Mouse (Mus musculus) midbrain, embryonic 14.5 days (tissue): ENCODE measurements at regions not wholly inside any gene's neighbourhood (a gene's known extent, or its start where the extent isn't known, plus 50 kb on each side); places are given as distances from the start of the nearest gene placed in this dataset.

ENCODE experiments used
- ATAC-seq: fragments of 200-750 bp; cut with Nextera tagmentation; 2 replicates; pipeline ENCODE4 v1.8.0; 2017; ENCODE audit warnings: moderate number of reproducible peaks, moderate library complexity; ENCODE audit not compliant: low FRiP score, low TSS enrichment
- DNase-seq: peaks from one replicate; pipeline ENCODE4 v3.0.0-alpha.2; 2015
- H3K27ac ChIP-seq: fragments of 300-500 bp; sonication (generic); replicated peaks from 2 replicates; pipeline ENCODE4 v1.5.1; 2014; ENCODE audit warnings: mild to moderate bottlenecking, low read depth, low read length, moderate library complexity
- H3K27me3 ChIP-seq: fragments of 300-500 bp; sonication (generic); 2 replicates; pipeline ENCODE4 v1.6.1; 2014; ENCODE audit warnings: low read length, control low read depth, mixed read lengths; ENCODE audit not compliant: control insufficient read depth, insufficient read depth
- H3K36me3 ChIP-seq: fragments of 300-500 bp; sonication (generic); 2 replicates; pipeline ENCODE4 v1.6.1; 2014; ENCODE audit warnings: low read length, control low read depth; ENCODE audit not compliant: control insufficient read depth, insufficient read depth
- H3K4me1 ChIP-seq: fragments of 300-500 bp; sonication (generic); 2 replicates; pipeline ENCODE4 v1.6.1; 2014; ENCODE audit warnings: mild to moderate bottlenecking, antibody characterized with exemption, low read length, control low read depth; ENCODE audit not compliant: control insufficient read depth, insufficient read depth
- H3K4me2 ChIP-seq: fragments of 300-500 bp; sonication (generic); 2 replicates; pipeline ENCODE4 v1.6.1; 2014; ENCODE audit warnings: mild to moderate bottlenecking, low read length, moderate library complexity
- H3K4me3 ChIP-seq: fragments of 300-500 bp; sonication (generic); replicated peaks from 2 replicates; pipeline ENCODE4 v1.5.1; 2014; ENCODE audit warnings: low read depth, low read length
- H3K9ac ChIP-seq: fragments of 300-500 bp; sonication (generic); replicated peaks from 2 replicates; pipeline ENCODE4 v1.6.1; 2014; ENCODE audit warnings: mild to moderate bottlenecking, low read length, moderate library complexity
- H3K9me3 ChIP-seq: fragments of 300-500 bp; sonication (generic); 2 replicates; pipeline ENCODE4 v1.6.1; 2016; ENCODE audit warnings: low read length, control low read depth, mixed read lengths; ENCODE audit not compliant: control insufficient read depth
- WGBS: fragments of 180-500 bp; shearing (Covaris S2); extraction: QIAGEN DNeasy Blood & Tissue Kit; methylation state at CpG from one replicate; pipeline ENCODE4 v1.1.7; 2014; 5-methylcytosine and 5-hydroxymethylcytosine counted together

GRCm38 (mm10) chr5:46830797-46831618 is 973.6 kb upstream of the Lcorl start:
- WGBS = 10% methylated on average over 9 of the region's 9 CpGs
- H3K4me2 ChIP-seq = no peak overlapping the region
- no peak overlapping the region for H3K27ac ChIP-seq
- peak; percentile 64; the same call in 1 of the 2 replicates for ATAC-seq
- peaks cover 16% of the 10 kb centered on the region for H3K4me1 ChIP-seq
- DNase-seq = no peak
- H3K9ac ChIP-seq = no peak overlapping the region
- H3K9me3 ChIP-seq = no peaks in the 10 kb centered on the region
- H3K4me3 ChIP-seq = no peak overlapping the region
- no peaks in the 10 kb centered on the region for H3K36me3 ChIP-seq
- H3K27me3 ChIP-seq = no peaks in the 10 kb centered on the region

- WGBS = 36% methylated on average over 6 of the region's 6 CpGs
- H3K4me3 ChIP-seq = no peak overlapping the region
- H3K27me3 ChIP-seq = no peaks in the 10 kb centered on the region
- H3K36me3 ChIP-seq = no peaks in the 10 kb centered on the region
- no peaks in the 10 kb centered on the region for H3K9me3 ChIP-seq
- peaks cover 16% of the 10 kb centered on the region for H3K4me1 ChIP-seq
- 0 out of 2 replicates have a peak, but pooled peaks have one; percentile 21 for ATAC-seq
- H3K4me2 ChIP-seq = 0 out of 2 replicates have a peak overlapping the region, but pooled peaks have one; percentile 6
- no peak for DNase-seq
- H3K27ac ChIP-seq = no peak overlapping the region; the same call in 1 of the 2 replicates
- H3K9ac ChIP-seq = no peak overlapping the region
Measured at GRCm38 (mm10) chr5:46830114-46830513, 972.7 kb upstream of the Lcorl start.

- Histone ChIP-seq H3K4me1 (peaks cover 14% of the 10 kb centered on the region), H3K9me3 (no peaks in the 10 kb centered on the region), H3K4me2 (no peak overlapping the region), H3K27ac (no peak overlapping the region), H3K27me3 (no peaks in the 10 kb centered on the region), H3K4me3 (no peak overlapping the region), H3K36me3 (no peaks in the 10 kb centered on the region), H3K9ac (no peak overlapping the region)
- WGBS = 88% methylated on average over 1 of the region's 1 CpGs
- DNase-seq = no peak
- ATAC-seq = no peak
Measured at GRCm38 (mm10) chr5:46826381-46826780, 969.0 kb upstream of the Lcorl start.

GRCm38 (mm10) chr5:46824934-46825333 is 967.5 kb upstream of the Lcorl start:
- no peaks in the 10 kb centered on the region for H3K27me3 ChIP-seq
- H3K4me1 ChIP-seq = peaks cover 5% of the 10 kb centered on the region
- no peaks in the 10 kb centered on the region for H3K9me3 ChIP-seq
- 64% methylated on average over 3 of the region's 3 CpGs for WGBS
- no peak overlapping the region for H3K9ac ChIP-seq
- H3K4me2 ChIP-seq = no peak overlapping the region
- no peak overlapping the region for H3K4me3 ChIP-seq
- no peak for DNase-seq
- no peaks in the 10 kb centered on the region for H3K36me3 ChIP-seq
- no peak overlapping the region for H3K27ac ChIP-seq
- ATAC-seq = no peak

GRCm38 (mm10) chr5:46795102-46795501 is 937.7 kb upstream of the Lcorl start:
- no peak for DNase-seq

GRCm38 (mm10) chr5:46794028-46794705 is 936.8 kb upstream of the Lcorl start:
- ATAC-seq (no peak), DNase-seq (no peak)
- H3K36me3 ChIP-seq = no peaks in the 10 kb centered on the region
- no peak overlapping the region for H3K27ac ChIP-seq
- no peaks in the 10 kb centered on the region for H3K27me3 ChIP-seq
- no peak overlapping the region for H3K4me3 ChIP-seq
- H3K9ac ChIP-seq = no peak overlapping the region
- no peaks in the 10 kb centered on the region for H3K9me3 ChIP-seq
- no peaks in the 10 kb centered on the region for H3K4me1 ChIP-seq
- H3K4me2 ChIP-seq = no peak overlapping the region
- 83% methylated on average over 7 of the region's 7 CpGs for WGBS

More at GRCm38 (mm10) chr5:46795102-46795501, 937.7 kb upstream of the Lcorl start:
- Histone ChIP-seq H3K27ac (no peak overlapping the region), H3K4me1 (no peaks in the 10 kb centered on the region), H3K27me3 (no peaks in the 10 kb centered on the region), H3K9ac (no peak overlapping the region), H3K36me3 (no peaks in the 10 kb centered on the region), H3K4me3 (no peak overlapping the region), H3K9me3 (no peaks in the 10 kb centered on the region), H3K4me2 (no peak overlapping the region)
- WGBS = 96% methylated on average over 2 of the region's 2 CpGs
- ATAC-seq = no peak

GRCm38 (mm10) chr5:46791051-46791450 is 933.6 kb upstream of the Lcorl start:
- no peak overlapping the region for H3K4me2 ChIP-seq
- H3K27me3 ChIP-seq = no peaks in the 10 kb centered on the region
- no peak for ATAC-seq
- H3K4me1 ChIP-seq = no peaks in the 10 kb centered on the region
- WGBS = 44% methylated on average over 3 of the region's 3 CpGs
- no peak overlapping the region for H3K4me3 ChIP-seq
- no peak overlapping the region for H3K9ac ChIP-seq
- H3K27ac ChIP-seq = no peak overlapping the region
- no peak for DNase-seq
- H3K36me3 ChIP-seq = no peaks in the 10 kb centered on the region
- H3K9me3 ChIP-seq = no peaks in the 10 kb centered on the region

GRCm38 (mm10) chr5:46790536-46790935 is 933.1 kb upstream of the Lcorl start:
- DNase-seq (peak; percentile 37), ATAC-seq (no peak)
- Histone ChIP-seq H3K4me2 (no peak overlapping the region), H3K27ac (no peak overlapping the region), H3K36me3 (no peaks in the 10 kb centered on the region), H3K4me1 (no peaks in the 10 kb centered on the region), H3K4me3 (no peak overlapping the region), H3K9ac (no peak overlapping the region), H3K9me3 (no peaks in the 10 kb centered on the region), H3K27me3 (no peaks in the 10 kb centered on the region)
- WGBS = 22% methylated on average over 3 of the region's 3 CpGs
